Mouse (Mus musculus) liver, adult 2 months (tissue): ENCODE results near the gene Sapcd1. TPM values are rescaled to one million over a fixed set of nuclear protein-coding genes. Genes with fewer than 3 reads are reported as not detected.

Experiments
- DNase-seq: peaks from one replicate; pipeline ENCODE4 v3.0.0-alpha.2; 2011; ENCODE audit warnings: low read depth, low spot score; ENCODE audit errors: extremely low read depth
- H3K27ac ChIP-seq: fragments of 200-500 bp; replicated peaks from 2 replicates; pipeline ENCODE4 v1.5.1; 2012; ENCODE audit warnings: low read depth, mild to moderate bottlenecking, control low read depth, inconsistent platforms, low read length; ENCODE audit not compliant: insufficient read depth
- H3K27me3 ChIP-seq: fragments of 200-500 bp; 2 replicates; pipeline ENCODE4 v1.6.1; 2012; ENCODE audit warnings: mild to moderate bottlenecking, moderate library complexity, low read length, inconsistent platforms; ENCODE audit not compliant: control insufficient read depth, insufficient read depth
- H3K36me3 ChIP-seq: fragments of 200-500 bp; 2 replicates; pipeline ENCODE4 v1.6.1; 2012; ENCODE audit warnings: low read length, inconsistent platforms; ENCODE audit not compliant: control insufficient read depth, insufficient read depth
- H3K4me1 ChIP-seq: fragments of 200-500 bp; 2 replicates; pipeline ENCODE4 v1.6.1; 2011; ENCODE audit warnings: low read length; ENCODE audit not compliant: control insufficient read depth, insufficient read depth
- H3K4me3 ChIP-seq: fragments of 200-500 bp; 2 replicates; pipeline ENCODE4 v1.5.1; 2011; ENCODE audit warnings: low read depth, mild to moderate bottlenecking, control low read depth, low read length, moderate library complexity; ENCODE audit not compliant: insufficient read depth
- H3K79me2 ChIP-seq: fragments of 200-500 bp; 2 replicates; pipeline ENCODE4 v1.6.1; 2012; ENCODE audit warnings: inconsistent platforms, mild to moderate bottlenecking, low read length, moderate library complexity; ENCODE audit not compliant: control insufficient read depth, insufficient read depth
- H3K9ac ChIP-seq: fragments of 200-500 bp; 2 replicates; pipeline ENCODE4 v1.6.1; 2012; ENCODE audit warnings: low read depth, mild to moderate bottlenecking, control low read depth, inconsistent platforms, low read length
- CTCF ChIP-seq: fragments of 200-500 bp; IDR thresholded peaks from 2 replicates; pipeline ENCODE4 v1.5.1; 2011; ENCODE audit warnings: low read depth, low read length, control low read depth
- POLR2A ChIP-seq: fragments of 200-500 bp; IDR thresholded peaks from 2 replicates; pipeline ENCODE4 v1.6.1; 2011; ENCODE audit warnings: low read length, control low read depth; ENCODE audit not compliant: insufficient read depth; ENCODE audit errors: extremely low read depth
- WGBS: fragments of 180-500 bp; shearing (Covaris S2); methylation state at CpG from one replicate; pipeline ENCODE4 v1.1.7; 2018; 5-methylcytosine and 5-hydroxymethylcytosine counted together
- polyA plus RNA-seq: library from polyadenylated mRNA; depleted of rRNA; stranded (reverse); fragments of >200 nt; gene quantifications from 2 replicates; pipeline ENCODE4 v1.2.3, GENCODE M21; 2012
- total RNA-seq: library from RNA; depleted of rRNA; stranded (reverse); fragments of >200 nt; gene quantifications from 2 replicates; pipeline ENCODE4 v1.2.3, GENCODE M21; 2014

The Sapcd1 gene
- total and polyA plus RNA-seq, 2 experiments, result 0.66 TPM; not detected in 1

GRCm38 (mm10) chr17:34984218-34984617 is 43.6 kb downstream of the Sapcd1 start:
- peak; percentile 64 for DNase-seq
- peaks cover 15% of the 10 kb centered on the region for H3K4me1 ChIP-seq
- H3K27ac ChIP-seq, result no peak overlapping the region
- TF ChIP-seq CTCF (peak; percentile 21; the same call in 1 of the 2 replicates), POLR2A (no peak)
- no peak overlapping the region for H3K4me3 ChIP-seq
- H3K79me2 ChIP-seq, result no peaks in the 10 kb centered on the region
- H3K9ac ChIP-seq, result no peak overlapping the region
- no peaks in the 10 kb centered on the region for H3K27me3 ChIP-seq
- WGBS, result 82% methylated on average over 2 of the region's 2 CpGs
- H3K36me3 ChIP-seq, result peaks cover 11% of the 10 kb centered on the region

GRCm38 (mm10) chr17:34982328-34982727 is 45.5 kb downstream of the Sapcd1 start:
- TF ChIP-seq POLR2A (no peak), CTCF (no peak)
- Histone ChIP-seq H3K4me1 (peaks cover 16% of the 10 kb centered on the region), H3K36me3 (peaks cover 11% of the 10 kb centered on the region), H3K9ac (peak overlapping the region; percentile 95), H3K27me3 (no peaks in the 10 kb centered on the region), H3K79me2 (no peaks in the 10 kb centered on the region), H3K4me3 (peak overlapping the region; percentile 87), H3K27ac (peak overlapping the region; percentile 97)
- no peak for DNase-seq
- under 1% methylated on average over 15 of the region's 15 CpGs for WGBS

DNA sequence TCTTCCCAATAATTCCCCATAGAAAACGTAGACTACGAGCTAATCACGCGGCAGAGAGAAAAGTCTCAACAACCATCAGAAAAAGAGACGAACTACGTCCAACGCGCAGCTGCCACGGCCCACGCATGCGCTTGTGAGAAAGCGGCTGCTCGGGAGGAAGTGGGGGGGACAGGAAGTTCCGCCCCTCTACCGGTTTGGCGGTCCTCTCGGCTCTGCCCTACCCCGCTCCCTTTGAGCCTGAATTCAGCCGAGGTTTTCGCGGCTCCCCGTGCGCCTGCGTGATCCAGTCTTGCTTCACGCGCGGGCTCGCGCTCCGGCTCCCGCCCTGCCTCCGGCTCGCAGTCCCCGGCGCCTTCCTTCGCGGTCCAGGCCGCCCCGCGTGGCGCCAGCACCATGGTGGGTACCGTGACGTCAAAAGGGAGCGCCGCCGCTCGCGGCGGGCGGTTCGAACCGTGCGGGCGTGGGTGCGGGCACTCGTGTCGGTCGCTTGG is 46.1 kb downstream of the Sapcd1 start, which contains the start of gene Lsm2:
TSS of gene Lsm2 (plus strand) at position 173 of the 491 bp plus-strand sequence.
- Histone ChIP-seq H3K4me1 (peaks cover 16% of the 10 kb centered on the region), H3K4me3 (peak within 1 kb of the TSS; percentile 87), H3K9ac (peak within 1 kb of the TSS; percentile 95), H3K79me2 (no peaks in the 10 kb centered on the region), H3K27ac (peak within 1 kb of the TSS; percentile 97), H3K27me3 (no peaks in the 10 kb centered on the region), H3K36me3 (peaks cover 10% of the 10 kb centered on the region)
- WGBS, result under 1% methylated on average over 58 of the region's 58 CpGs
- TF ChIP-seq POLR2A (peak; percentile 81), CTCF (no peak)
- DNase-seq, result peak; percentile 84

GRCm38 (mm10) chr17:34980655-34981054 is 47.2 kb downstream of the Sapcd1 start:
- Histone ChIP-seq H3K36me3 (peaks cover 1% of the 10 kb centered on the region; the same call in 1 of the 2 replicates), H3K27ac (peak overlapping the region; percentile 98), H3K27me3 (no peaks in the 10 kb centered on the region), H3K4me3 (peak overlapping the region; percentile 40), H3K9ac (peak overlapping the region; percentile 60), H3K79me2 (no peaks in the 10 kb centered on the region), H3K4me1 (peaks cover 19% of the 10 kb centered on the region)
- peak; percentile 92 for DNase-seq
- peak; percentile 48; the same call in 1 of the 2 replicates for TF ChIP-seq CTCF
- no peak for TF ChIP-seq POLR2A
- 5% methylated on average over 2 of the region's 2 CpGs for WGBS

DNA sequence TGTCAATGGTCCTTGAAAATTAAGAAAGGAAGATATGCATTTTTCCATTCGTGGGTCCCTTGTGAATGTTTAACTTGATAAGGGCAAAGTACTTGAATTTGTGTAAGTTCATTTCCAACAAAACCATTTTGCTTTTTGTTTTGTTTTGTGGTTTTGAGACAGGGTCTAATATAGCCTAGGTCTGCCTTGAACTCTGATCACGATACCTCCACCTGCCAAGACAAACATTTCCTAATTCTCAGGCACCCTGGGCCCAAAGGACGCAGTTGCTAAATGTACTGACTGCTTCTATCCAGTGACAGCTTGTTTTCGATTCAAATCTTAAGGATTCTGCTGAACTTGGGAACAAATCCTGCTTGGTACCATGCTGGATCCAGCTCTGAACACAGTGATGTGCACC is 48.2 kb downstream of the Sapcd1 start:
- Histone ChIP-seq H3K79me2 (no peaks in the 10 kb centered on the region), H3K4me1 (peaks cover 26% of the 10 kb centered on the region), H3K27me3 (no peaks in the 10 kb centered on the region), H3K36me3 (no peaks in the 10 kb centered on the region), H3K4me3 (peak overlapping the region; percentile 17; the same call in 1 of the 2 replicates), H3K27ac (peak overlapping the region; percentile 98), H3K9ac (peak overlapping the region; percentile 74)
- peak; percentile 98 for DNase-seq
- TF ChIP-seq POLR2A, result no peak
- 34% methylated on average over 4 of the region's 4 CpGs for WGBS

- TF ChIP-seq CTCF (no peak), POLR2A (no peak)
- Histone ChIP-seq H3K27me3 (no peaks in the 10 kb centered on the region), H3K4me3 (no peak overlapping the region), H3K4me1 (peaks cover 26% of the 10 kb centered on the region), H3K36me3 (no peaks in the 10 kb centered on the region), H3K27ac (no peak overlapping the region), H3K9ac (no peak overlapping the region), H3K79me2 (no peaks in the 10 kb centered on the region)
- WGBS, result 92% methylated on average over 27 of the region's 27 CpGs
- DNase-seq, result no peak
Measured at GRCm38 (mm10) chr17:34978239-34978638, 49.6 kb downstream of the Sapcd1 start.
